Mouse (Mus musculus) adipocyte (in vitro differentiated cells): Measurements from ENCODE around the gene Vmn2r100.

Experiments
- DNase-seq: peaks from one replicate; pipeline ENCODE4 v3.0.0-alpha.2; 2016; ENCODE audit warnings: low spot score

Vmn2r100 gene

GRCm38 (mm10) chr17:19504432-19504831, at the start of gene Vmn2r100:
Gene Vmn2r100, plus strand, starts transcription at chr17:19504732.
- no peak for DNase-seq

GRCm38 (mm10) chr17:19482866-19483265, 21.7 kb upstream of the Vmn2r100 start:
- no peak for DNase-seq

GRCm38 (mm10) chr17:19576927-19577326, 72.4 kb downstream of the Vmn2r100 start, which contains the start of gene Vmn2r101:
Gene Vmn2r101, plus strand, starts transcription at chr17:19577227.
- no peak for DNase-seq
